Mouse (Mus musculus) brain, embryonic 14.5 days (tissue): ENCODE measurements around the gene Ece2. TPM values are rescaled to one million over a fixed set of nuclear protein-coding genes. Genes with fewer than 3 reads are reported as not detected.
"Not testable (repeated sequence)": the region's sequence is repeated elsewhere in the genome, so short reads cannot be mapped to it uniquely, and the experiment has no call there.

Source experiments
- DNase-seq: peaks from one replicate; pipeline ENCODE4 v3.0.0-alpha.2; 2011; ENCODE audit warnings: low read depth
- CTCF ChIP-seq: fragments of 200-500 bp; IDR thresholded peaks from 2 replicates; pipeline ENCODE4 v1.5.1; 2012; ENCODE audit warnings: inconsistent platforms, mild to moderate bottlenecking, moderate library complexity, borderline replicate concordance; ENCODE audit not compliant: insufficient read depth, insufficient read length; ENCODE audit errors: extremely low read depth
- POLR2A ChIP-seq: fragments of 200-500 bp; IDR thresholded peaks from 2 replicates; pipeline ENCODE4 v1.6.1; 2012; ENCODE audit warnings: mild to moderate bottlenecking, inconsistent platforms, borderline replicate concordance; ENCODE audit not compliant: poor library complexity, insufficient read depth, insufficient read length, severe bottlenecking; ENCODE audit errors: extremely low read depth
- polyA plus RNA-seq: library from polyadenylated mRNA; depleted of rRNA; stranded (reverse); fragments of >200 nt; gene quantifications from 2 replicates; pipeline ENCODE4 v1.2.3, GENCODE M21; 2012

Ece2 gene
- polyA plus RNA-seq, 1 experiment: 27.3 TPM

DNA sequence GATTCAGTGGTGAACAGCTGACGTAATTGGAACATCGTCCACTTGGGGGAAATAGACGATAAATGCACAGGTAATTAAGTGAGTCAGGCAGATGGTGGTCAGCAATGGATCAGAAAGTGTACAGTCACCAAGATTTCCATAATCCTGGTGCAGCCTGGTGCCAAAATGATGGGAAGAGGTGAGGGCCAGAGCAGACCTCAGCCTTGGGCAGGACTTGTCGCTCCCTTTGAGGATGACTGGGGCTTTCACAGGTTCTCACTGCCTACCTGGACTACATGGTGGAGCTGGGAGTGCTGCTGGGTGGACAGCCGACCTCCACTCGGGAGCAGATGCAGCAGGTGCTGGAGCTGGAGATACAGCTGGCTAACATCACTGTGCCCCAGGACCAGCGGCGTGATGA lies 7.8 kb downstream of the Ece2 start:
- DNase-seq: no peak
- no peak for TF ChIP-seq CTCF
- no peak for TF ChIP-seq POLR2A

DNA sequence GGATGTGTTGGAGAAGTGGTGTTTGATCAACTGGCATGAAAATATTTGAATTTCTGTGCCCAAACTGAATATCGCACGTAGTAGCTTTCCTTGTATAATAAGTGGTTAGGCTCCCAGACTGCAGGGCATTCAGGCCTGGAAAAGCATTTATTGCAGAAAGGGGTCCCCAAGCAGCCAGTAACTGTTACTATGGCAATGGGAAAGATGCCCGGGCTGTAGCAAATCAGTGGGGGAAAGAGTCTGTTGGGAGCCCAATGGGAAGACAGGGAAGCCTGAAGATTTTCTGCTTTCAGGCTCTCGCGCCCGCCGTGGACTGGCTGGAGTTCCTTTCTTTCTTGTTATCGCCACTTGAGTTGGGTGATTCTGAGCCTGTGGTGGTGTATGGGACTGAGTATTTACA lies 8.7 kb downstream of the Ece2 start:
- DNase-seq: peak; percentile 90
- TF ChIP-seq POLR2A: no peak
- no peak for TF ChIP-seq CTCF

DNA sequence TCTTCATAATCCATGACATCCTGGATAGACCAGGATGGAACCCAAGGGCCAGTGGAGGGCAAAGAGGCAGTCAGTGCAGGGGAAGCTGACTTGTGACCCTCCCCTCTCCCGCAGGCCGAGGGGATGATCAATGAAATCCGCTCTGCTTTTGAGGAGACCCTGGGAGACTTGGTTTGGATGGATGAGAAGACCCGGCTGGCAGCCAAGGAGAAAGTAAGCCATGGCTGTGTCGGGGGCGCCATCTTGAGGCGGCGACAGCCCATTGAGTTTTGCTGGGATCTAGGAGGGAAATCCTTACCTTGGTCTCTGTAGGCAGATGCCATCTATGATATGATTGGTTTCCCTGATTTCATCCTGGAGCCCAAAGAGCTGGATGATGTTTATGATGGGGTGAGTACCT lies 12.5 kb downstream of the Ece2 start:
- peak; percentile 82 for TF ChIP-seq CTCF
- no peak for TF ChIP-seq POLR2A
- peak; percentile 85 for DNase-seq

DNA sequence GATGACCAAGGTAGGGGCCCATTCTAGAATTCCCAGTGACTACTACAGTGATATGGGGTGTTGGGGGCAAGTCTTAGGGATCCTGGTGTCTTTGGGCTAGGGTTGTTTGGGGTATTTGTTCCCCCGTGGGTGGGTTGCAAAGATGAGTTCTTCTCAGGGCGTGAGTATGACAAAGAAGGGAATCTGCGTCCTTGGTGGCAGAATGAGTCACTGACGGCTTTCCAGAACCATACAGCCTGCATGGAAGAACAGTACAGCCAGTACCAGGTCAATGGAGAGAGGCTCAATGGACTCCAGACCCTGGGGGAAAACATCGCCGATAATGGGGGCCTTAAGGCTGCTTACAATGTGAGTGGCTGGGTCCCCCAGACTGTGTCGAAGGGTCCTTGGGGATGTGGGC lies 14.3 kb downstream of the Ece2 start:
- DNase-seq: no peak
- TF ChIP-seq POLR2A (no peak), CTCF (no peak)

DNA sequence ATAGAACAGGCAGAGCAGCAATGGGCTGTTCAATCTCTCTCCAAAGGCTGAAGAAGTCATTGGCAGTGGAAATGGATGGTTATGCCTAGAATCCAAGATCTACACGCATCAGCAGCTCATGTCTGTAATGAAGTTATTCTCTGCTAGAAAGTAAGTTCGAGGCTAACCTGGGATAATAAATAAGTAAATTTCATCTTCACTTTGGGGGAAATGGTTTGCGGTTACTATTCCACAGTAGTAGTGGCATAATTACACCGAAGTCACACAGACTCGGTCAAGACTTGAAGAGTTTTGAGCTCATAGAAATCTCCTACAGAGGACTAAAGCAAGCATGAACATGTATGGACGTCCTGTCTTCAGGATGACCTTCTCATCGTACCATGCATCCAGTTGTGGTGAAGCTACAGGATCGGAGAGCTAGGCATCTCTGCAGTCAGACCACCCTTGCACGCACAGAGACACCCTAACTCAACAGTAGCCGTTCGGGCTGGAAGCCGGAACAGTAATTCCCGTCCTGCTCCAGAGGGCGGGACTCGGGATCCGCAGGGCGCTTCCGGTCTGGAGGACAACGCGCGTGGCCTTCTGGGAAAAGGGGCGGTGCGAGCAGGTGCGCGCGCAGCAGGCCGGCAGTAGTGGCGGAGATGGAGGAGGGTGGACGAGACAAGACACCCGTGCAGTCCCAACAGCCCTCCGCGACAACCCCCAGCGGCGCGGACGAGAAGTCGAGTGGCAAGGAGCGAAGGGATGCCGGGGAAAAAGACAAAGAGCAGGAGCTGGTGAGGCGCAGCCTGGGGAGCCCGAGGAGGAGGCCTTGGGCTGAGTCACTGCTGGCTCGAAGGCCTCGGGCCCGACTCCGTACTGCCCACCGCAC lies 21.7 kb downstream of the Ece2 start, which contains the start of gene Psmd2:
Psmd2 (plus strand) TSS at position 577 of the 871 bp plus-strand sequence.
- TF ChIP-seq CTCF: no peak
- TF ChIP-seq POLR2A: peak; percentile 63; the same call in 1 of the 2 replicates
- DNase-seq: peak; percentile 98

DNA sequence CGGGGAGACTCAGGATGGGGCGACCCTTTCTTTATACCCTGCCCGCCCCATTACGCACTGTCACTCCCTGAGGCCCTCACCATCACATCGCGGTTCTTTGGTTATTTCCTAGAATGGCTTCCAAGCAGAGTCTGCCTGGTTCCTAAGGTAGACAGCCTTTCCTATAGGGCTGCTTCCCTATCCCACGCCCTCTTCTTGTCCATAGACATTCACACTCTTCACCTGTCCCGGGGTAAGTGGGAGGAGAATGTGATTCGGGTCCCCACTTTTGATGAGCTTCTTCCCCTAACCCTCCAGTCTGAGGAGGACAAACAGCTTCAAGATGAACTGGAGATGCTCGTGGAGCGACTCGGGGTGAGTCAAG lies 22.3 kb downstream of the Ece2 start:
- DNase-seq: no peak
- TF ChIP-seq POLR2A (no peak), CTCF (no peak)

DNA sequence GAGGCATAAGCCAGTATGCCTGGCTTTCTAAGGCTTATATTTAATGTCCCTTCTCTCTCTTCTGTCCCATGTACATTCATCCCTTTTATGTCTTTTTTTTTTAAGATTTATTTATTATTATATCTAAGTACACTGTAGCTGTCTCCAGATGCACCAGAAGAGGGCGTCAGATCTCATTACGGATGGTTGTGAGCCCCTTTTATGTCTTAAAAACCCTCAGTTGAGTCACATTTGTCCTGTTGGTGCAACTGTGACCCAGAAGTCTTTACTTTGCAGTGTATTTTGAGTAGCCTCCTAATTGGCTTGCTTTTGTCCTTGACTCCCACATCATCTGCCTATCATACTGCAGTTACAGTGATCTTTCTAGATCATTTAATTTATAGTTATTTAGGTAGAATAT lies 23.7 kb downstream of the Ece2 start:
- DNase-seq: no peak
- TF ChIP-seq POLR2A (no peak), CTCF (no peak)

DNA sequence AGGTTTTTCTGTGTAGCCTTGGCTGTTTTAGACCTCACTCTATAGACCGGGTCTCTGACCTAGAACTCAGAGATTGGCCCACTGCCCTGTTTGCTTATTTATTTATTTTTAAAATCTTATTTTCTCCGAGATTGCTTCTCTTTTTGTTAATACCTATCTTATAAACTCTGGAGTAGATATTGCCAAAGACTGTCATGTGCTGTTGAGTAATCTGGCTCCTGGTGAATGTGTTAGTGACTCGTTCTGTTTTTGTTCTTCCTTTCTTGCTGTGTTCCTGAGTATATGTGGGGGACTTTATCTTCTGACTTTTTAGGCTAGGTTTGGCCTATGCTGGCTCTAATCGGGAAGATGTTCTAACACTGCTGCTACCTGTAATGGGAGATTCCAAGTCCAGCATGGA lies 28.0 kb downstream of the Ece2 start:
- DNase-seq: no peak
- TF ChIP-seq POLR2A (no peak), CTCF (no peak)

DNA sequence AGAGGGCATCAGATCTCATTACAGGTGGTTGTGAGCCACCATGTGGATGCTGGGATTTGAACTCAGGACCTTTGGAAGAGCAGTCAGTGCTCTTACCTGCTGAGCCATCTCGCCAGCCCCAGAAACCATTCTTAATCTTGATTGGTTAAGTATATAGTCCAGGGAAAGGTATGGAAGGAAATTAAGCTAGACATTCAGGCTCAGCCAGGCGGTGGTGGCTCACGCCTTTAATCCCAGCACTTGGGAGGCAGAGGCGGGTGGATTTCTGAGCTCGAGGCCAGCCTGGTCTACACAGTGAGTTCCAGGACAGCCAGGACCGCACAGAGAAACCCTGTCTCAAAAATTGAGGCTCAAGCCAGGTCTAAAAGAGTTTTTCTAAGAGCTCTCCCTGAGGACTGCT lies 38.4 kb downstream of the Ece2 start, which contains the start of gene Eif4g1:
Eif4g1 (plus strand) TSS at position 301 of the 400 bp plus-strand sequence.
- not testable (repeated sequence) for DNase-seq

DNA sequence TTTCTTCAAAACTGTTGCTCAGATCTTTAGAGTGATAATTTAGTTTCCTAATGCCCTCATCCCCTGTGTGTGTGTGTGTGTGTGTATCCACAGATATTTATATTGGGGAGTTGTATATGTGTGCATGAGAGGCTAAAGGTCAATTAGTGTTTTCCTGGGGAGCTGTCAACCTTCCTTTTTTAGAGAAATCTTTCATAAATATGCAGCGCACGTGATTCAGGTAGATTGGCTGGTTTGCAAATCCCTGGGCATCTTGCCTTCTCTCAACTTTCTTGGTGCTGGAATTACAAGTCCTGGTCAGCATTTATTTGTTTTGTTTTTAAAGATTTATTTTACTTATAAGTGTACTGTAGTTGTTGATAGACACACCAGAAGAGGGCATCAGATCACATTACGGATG lies 40.7 kb downstream of the Ece2 start:
- no peak for TF ChIP-seq CTCF
- no peak for DNase-seq

DNA sequence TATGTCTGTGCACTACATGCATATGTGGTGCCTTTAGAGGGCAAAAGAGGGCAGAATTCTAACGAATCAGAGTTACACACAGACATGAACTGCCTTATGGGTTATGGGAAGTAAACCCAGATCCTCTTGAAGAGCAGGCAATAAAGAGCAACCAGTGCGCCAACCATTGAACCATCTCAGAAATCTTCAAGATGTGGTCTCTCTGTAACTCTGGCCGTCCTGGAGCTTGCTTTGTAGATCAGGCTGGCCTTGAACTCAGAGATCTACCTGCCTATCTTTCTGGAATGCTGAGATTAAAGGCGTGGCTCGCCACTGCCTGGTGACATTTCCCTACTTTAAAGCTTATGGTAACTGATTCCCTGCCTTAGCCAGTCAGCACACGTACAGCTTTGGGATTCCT lies 42.3 kb downstream of the Ece2 start:
- TF ChIP-seq CTCF (no peak), POLR2A (no peak)
- no peak for DNase-seq

DNA sequence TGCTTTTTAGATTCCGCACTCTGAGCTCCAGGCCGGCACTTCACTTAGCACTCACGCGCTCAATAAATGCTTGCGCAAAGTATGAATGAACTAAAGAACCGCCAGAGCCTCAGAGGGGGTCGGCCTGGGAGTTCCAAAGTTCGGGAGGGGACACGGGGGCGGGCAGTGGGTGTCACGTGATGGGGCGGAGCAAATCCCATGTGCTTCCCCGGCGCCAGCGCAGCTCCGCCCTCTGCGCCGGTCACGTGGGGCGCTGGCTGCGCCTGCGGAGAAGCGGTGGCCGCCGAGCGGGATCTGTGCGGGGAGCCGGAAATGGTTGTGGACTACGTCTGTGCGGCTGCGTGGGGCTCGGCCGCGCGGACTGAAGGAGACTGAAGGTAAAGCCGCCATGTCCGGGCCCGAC lies 42.9 kb downstream of the Ece2 start:
- peak; percentile 67 for TF ChIP-seq POLR2A
- no peak for TF ChIP-seq CTCF
- peak; percentile 98 for DNase-seq
